In genomic region chr3:118561554-118562310, GRCm38 (mm10) we compare ENCODE assay signal across 8 mouse cellular contexts. TPM values are rescaled to one million over a fixed set of nuclear protein-coding genes. Genes with fewer than 3 reads are reported as not detected.
DNase-seq lines count a peak whose midpoint lies in the region; ATAC-seq and TF ChIP-seq lines count a peak whose summit lies in the region.

Dpyd (plus strand) TSS chr3:118562129.

- H3K36me3 ChIP-seq in forebrain, postnatal 0 days (ENCODE audit: insufficient read depth) = no peaks in the 10 kb centered on the region

- no peaks in the 10 kb centered on the region for H3K27me3 ChIP-seq in forebrain, postnatal 0 days (ENCODE audit: insufficient read depth, low read length)

- ATAC-seq in forebrain, postnatal 0 days = peak; percentile 98

- intact Hi-C loops in heart, postnatal 25 days (cut with DNase I) = no loop called here

- H3K4me3 ChIP-seq in forebrain, postnatal 0 days (ENCODE audit: low read depth, low read length) = peak within 1 kb of the TSS; percentile 60
- H3K4me3 ChIP-seq in layer of hippocampus, adult 2 months = peak within 1 kb of the TSS; percentile 57
- H3K4me3 ChIP-seq in lung, adult 2 months (replicated peaks; ENCODE audit: extremely low read depth, low read depth, low read length) = peak within 1 kb of the TSS; percentile 45

- H3K4me2 ChIP-seq in forebrain, postnatal 0 days (ENCODE audit: low read depth) = peak within 1 kb of the TSS; percentile 92

- no peaks in the 10 kb centered on the region for H3K9me3 ChIP-seq in forebrain, postnatal 0 days (ENCODE audit: low read length)

- DNase-seq in NIH3T3 (ENCODE audit: low read depth) = peak; percentile 80
- peak; percentile 12 for DNase-seq in cerebellum, adult 8-10 months
- peak; percentile 79 for DNase-seq in forebrain, postnatal 0 days
- peak; percentile 2 for DNase-seq in heart, postnatal 25 days (ENCODE audit: low spot score)
- peak; percentile 72 to 78 for DNase-seq in layer of hippocampus, adult 2 months (ENCODE audit: low spot score in 2 of 2)
- DNase-seq in lung, adult 2 months = peak; percentile 76
- peak; percentile 83 for DNase-seq in ovary, postnatal 36 days (ENCODE audit: low spot score)
- no peak for DNase-seq in T-cell, adult 2 months (ENCODE audit: low spot score)

- H3K27ac ChIP-seq in forebrain, postnatal 0 days (ENCODE audit: low read depth, low read length) = 0 out of 2 replicates have a peak within 1 kb of the TSS, but pooled peaks have one; percentile 21
- peak within 1 kb of the TSS; percentile 78 for H3K27ac ChIP-seq in layer of hippocampus, adult 2 months

- H3K9ac ChIP-seq in forebrain, postnatal 0 days = peak within 1 kb of the TSS; percentile 64

- 7% methylated on average over 19 of the region's 19 CpGs for WGBS in forebrain, postnatal 0 days
- WGBS in lung, adult 2 months = 6% methylated on average over 19 of the region's 19 CpGs

- no peaks in the 10 kb centered on the region for H3K4me1 ChIP-seq in forebrain, postnatal 0 days (ENCODE audit: insufficient read depth)
- H3K4me1 ChIP-seq in lung, adult 2 months (ENCODE audit: control insufficient read depth, insufficient read depth, low read length) = no peaks in the 10 kb centered on the region

- no peak for TF ChIP-seq POLR2A in lung, adult 2 months (IDR thresholded peaks at IDR 0.05; ENCODE audit: borderline replicate concordance, extremely low read depth, low read depth, low read length)

- TF ChIP-seq CTCF in forebrain, postnatal 0 days (IDR thresholded peaks at IDR 0.05; ENCODE audit: low read depth) = no peak
- TF ChIP-seq CTCF in layer of hippocampus, adult 2 months (conservative IDR thresholded peaks at IDR 0.05) = no peak
- TF ChIP-seq CTCF in lung, adult 2 months (IDR thresholded peaks at IDR 0.05; ENCODE audit: insufficient read depth, low read length) = no peak

RNA-seq across cellular contexts. Expression of gene Dpyd, which starts in this region (rescaled TPM):
- total RNA-seq in forebrain, postnatal 0 days (2014; rRNA removed) = 5.1 and 7.5 TPM in 2 replicates
- polyA plus RNA-seq in forebrain, postnatal 0 days (2015; fragmentation: Nextera tagmentation; extraction: Ambion mirVana) = 3.1 and 5.8 TPM in 2 replicates
- 1 to 10 TPM; 3.6 to 5.4 TPM for total RNA-seq in heart, postnatal 25 days (2021)
- 10 to 100 TPM; 17.9 to 18.7 TPM for total RNA-seq in layer of hippocampus, adult 2 months (2021)
- 0.96 and 1.4 TPM in 2 replicates for polyA plus RNA-seq in lung, adult 2 months (2012; rRNA removed)
